Mouse (Mus musculus) frontal cortex, postnatal 36 days (tissue): ENCODE measurements at regions not wholly inside any gene's neighbourhood (a gene's known extent, or its start where the extent isn't known, plus 50 kb on each side); places are given as distances from the start of the nearest gene placed in this dataset.

ENCODE experiments used
- DNase-seq, 2 experiments: peaks; one replicate each; pipeline ENCODE4 v3.0.0; 2022; ENCODE audit warnings: low spot score in 2 of 2

DNA sequence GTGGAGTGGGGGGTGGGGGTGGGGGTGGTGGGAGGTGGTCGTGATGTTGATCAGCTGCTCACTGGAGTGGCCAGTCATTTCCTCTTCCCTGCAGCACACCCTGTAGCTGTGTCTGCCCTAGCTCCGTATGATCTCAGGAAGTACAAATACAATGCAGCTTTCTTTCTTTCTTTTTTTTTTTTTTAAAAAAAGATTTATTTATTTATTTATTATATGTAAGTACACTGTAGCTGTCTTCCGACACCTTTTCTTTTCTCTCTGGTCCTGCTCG, 87.2 kb upstream of the Tex13c2 start:
- DNase-seq = no peak

DNA sequence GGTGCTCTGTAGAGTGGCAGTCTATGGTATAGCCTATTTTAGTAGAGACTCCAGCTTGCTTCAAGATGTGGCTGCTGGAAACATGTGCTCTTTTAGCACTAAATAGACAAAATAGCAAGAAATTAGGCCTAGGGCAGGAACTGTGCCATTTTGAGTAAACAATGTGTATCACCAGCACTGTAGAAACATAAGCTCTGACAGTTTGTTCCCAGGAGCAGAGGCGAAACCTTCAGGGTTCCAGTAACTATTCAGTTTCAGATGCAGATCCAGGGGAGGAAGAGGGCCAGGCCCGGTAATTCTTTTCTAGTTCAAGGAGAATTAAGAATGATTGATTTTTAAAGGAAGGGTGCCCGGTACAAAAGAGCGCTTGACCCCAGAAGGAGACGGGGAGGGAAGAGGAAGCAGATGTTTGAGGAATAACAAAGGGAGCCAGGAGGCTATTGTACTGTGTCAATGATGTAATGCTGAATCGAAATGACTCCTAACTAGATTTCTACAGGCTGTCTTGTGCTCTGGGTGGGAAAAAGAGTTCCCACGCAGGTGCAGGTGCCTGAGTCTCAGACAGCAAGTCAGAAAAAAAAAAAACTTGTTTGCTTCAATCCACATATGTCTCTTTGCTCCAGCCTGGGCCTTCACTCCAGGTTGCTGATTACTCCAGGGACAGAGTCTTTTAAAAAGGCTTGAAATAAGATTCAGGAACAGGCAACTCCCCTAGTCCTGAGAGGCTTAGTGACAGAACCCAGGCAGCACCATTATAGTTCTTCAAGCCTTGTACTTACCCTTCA, 57.4 kb upstream of the Tex13c2 start:
- no peak for DNase-seq
